ENCODE assay signal across 27 mouse cellular contexts in genomic region chr13:33047234-33047633, GRCm38 (mm10). TPM values are rescaled to one million over a fixed set of nuclear protein-coding genes. Genes with fewer than 3 reads are reported as not detected.
"Had no signal": no experiment of that assay in that cellular context is flagged by ENCODE, and none has a peak within 500 bp of the region (broad histone marks: within the 10 kb centered on the region; RNA-seq: fewer than 3 reads in every experiment).

No protein-coding gene starts in this region.

- H3K27ac ChIP-seq: kidney, postnatal 0 days; layer of hippocampus, adult 2 months; limb, embryonic 10.5 days; limb, embryonic 13.5 days; macrophage; midbrain, embryonic 15.5 days; neural tube, embryonic 13.5 days; stomach, postnatal 0 days had no signal

- H3K27me3 ChIP-seq: limb, embryonic 13.5 days; megakaryocyte, embryonic 14.5 days; midbrain, embryonic 15.5 days; neural tube, embryonic 13.5 days had no signal

- H3K4me2 ChIP-seq: limb, embryonic 13.5 days; lung, embryonic 14.5 days; midbrain, embryonic 11.5 days; midbrain, embryonic 15.5 days; neural tube, embryonic 13.5 days had no signal

- H3K9ac ChIP-seq: limb, embryonic 13.5 days; lung, embryonic 14.5 days; midbrain, embryonic 15.5 days; neural tube, embryonic 13.5 days had no signal

- H3K4me1 ChIP-seq: limb, embryonic 10.5 days; limb, embryonic 13.5 days; midbrain, embryonic 15.5 days; neural tube, embryonic 13.5 days had no signal

- H3K9me3 ChIP-seq: limb, embryonic 10.5 days; limb, embryonic 13.5 days; megakaryocyte, embryonic 14.5 days; midbrain, embryonic 15.5 days; neural tube, embryonic 13.5 days had no signal

- H3K4me3 ChIP-seq: layer of hippocampus, adult 2 months; limb, embryonic 10.5 days; limb, embryonic 13.5 days; megakaryocyte, embryonic 14.5 days; midbrain, embryonic 15.5 days; neural tube, embryonic 13.5 days had no signal

- DNase-seq: kidney, adult 2 months; kidney, postnatal 25 days; layer of hippocampus, adult 9-11 months; lung, embryonic 14.5 days; right cerebral cortex, postnatal 4 days; thymus, adult 2 months; thymus, postnatal 14 days; thymus, postnatal 4 days had no signal

- ATAC-seq: intestine, postnatal 0 days; lung, postnatal 0 days; midbrain, embryonic 15.5 days had no signal

- H3K36me3 ChIP-seq: limb, embryonic 10.5 days; limb, embryonic 13.5 days; midbrain, embryonic 15.5 days; neural tube, embryonic 13.5 days had no signal

RNA-seq across cellular contexts. Expression of gene Serpinb9b, which starts 20.0 kb away (rescaled TPM):
- total RNA-seq: layer of hippocampus, adult 2 months; layer of hippocampus, postnatal 25 days; left cerebral cortex, adult 18-20 months; left cerebral cortex, postnatal 25 days; liver, adult 2 months had no signal
- polyA plus RNA-seq: kidney, embryonic 14.5 days; limb, embryonic 10.5 days; limb, embryonic 13.5 days; stomach, embryonic 14.5 days had no signal

RNA-seq across cellular contexts. Expression of gene Serpinb1b, which starts 31.1 kb away (rescaled TPM):
- total RNA-seq: neutrophil, adult 5-6 weeks had no signal
- polyA plus RNA-seq: kidney, adult 2 months; kidney, embryonic 14.5 days; kidney, postnatal 0 days; limb, embryonic 10.5 days; liver, adult 2 months had no signal
